Mouse (Mus musculus) 416B (cell line): Measurements from ENCODE around the gene Nckap5.
A peak's percentile ranks its signal among the peaks of the same experiment; 100 is the strongest.

Source experiments
- DNase-seq: peaks from one replicate; pipeline ENCODE4 v3.0.0; 2011; ENCODE audit warnings: low read depth

Nckap5 gene

GRCm38 (mm10) chr1:126617464-126618041 is 213.0 kb downstream of the Nckap5 start:
- no peak for DNase-seq

DNA sequence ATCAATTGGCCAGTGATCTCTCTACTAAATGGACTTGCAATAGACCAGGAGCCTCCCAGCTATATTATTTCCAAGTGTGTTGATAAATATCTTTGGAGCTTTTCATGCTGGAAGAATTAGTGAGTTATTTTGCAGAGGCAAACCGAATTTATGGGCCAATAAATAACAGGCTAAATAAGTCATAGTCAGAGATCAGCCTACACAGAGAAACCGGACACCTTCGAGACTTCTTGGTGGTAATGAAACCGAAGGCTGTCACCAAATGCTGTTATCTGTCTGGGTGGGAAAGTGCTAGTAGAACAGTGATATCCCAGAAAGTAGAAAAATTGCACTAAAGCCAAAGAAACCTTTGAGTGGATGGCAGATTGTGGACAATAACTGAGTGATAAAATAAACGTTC is 213.6 kb downstream of the Nckap5 start:
- no peak for DNase-seq

DNA sequence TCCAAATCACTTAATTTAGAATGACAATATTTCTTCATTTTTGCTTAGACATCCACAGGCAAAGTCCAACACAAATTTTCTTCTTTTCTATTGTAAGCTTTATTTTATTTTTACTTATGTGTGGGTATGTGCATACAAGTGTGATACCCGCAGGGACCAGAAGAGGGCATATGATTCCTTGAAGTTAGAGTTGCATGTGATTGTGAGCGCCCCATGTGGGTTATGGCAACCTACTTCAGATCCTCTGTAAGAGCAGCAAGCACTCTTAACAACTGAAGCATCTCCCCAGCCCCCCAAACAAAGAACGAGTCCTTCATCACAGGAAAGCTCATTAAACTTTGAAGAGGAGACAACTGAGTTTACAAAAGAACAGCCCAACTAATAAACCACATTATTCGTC is 217.7 kb downstream of the Nckap5 start:
- peak; percentile 13 for DNase-seq

GRCm38 (mm10) chr1:126608586-126608985 is 222.0 kb downstream of the Nckap5 start:
- DNase-seq = no peak

GRCm38 (mm10) chr1:126606189-126607080 is 224.2 kb downstream of the Nckap5 start:
- no peak for DNase-seq

DNA sequence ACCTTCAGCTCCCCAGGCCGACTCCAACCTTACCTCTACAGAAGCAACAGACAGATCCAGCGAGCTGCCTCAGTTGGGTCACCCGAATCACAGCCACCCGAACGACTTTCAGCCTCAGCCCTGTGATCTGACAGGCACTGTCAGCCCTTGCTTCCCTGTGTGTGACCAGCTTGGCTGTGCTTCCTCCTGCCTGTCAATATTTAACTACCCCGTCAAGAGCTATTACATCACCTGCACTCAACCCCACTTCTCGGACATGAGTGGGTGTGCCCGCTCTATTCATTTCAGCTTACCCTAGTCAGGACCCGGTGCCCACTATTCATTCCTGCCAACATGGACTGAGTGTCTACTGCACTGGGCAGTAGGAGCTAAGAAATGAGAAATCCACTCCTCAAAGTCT is 226.0 kb downstream of the Nckap5 start:
- no peak for DNase-seq

DNA sequence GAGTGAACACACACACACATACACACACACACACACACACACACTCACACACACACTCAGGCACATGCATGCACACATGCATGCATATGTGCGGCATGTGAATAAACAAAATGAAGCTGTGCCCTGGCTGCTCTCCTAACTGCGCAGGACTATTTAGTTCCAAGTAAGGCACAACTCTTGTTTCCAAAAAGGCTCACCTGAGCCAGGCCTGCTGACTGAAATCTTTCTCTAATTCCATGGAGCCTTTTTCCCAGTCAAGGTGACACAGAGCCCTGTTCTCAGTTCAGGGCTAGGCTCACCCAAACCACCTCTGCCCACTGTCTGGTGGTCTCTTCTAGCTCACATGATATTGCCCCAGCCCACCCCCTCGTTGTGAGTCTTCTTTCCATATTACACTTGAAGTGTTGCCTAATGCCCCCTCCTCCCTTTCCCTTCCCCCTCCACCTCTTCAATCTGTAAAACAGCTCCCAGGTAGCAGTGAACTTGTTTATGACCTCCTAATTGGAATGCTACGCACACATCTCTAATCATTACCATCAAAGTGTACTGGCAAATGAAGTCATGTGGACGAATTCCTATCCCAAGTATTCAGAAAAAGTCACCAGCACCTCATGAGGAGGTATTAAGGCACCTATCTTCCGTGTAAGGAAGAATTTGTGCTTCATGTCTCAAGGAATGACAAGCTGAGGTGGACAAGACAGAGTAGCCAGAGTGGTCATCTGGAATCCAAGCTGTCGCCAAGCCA is 226.7 kb downstream of the Nckap5 start:
- no peak for DNase-seq

DNA sequence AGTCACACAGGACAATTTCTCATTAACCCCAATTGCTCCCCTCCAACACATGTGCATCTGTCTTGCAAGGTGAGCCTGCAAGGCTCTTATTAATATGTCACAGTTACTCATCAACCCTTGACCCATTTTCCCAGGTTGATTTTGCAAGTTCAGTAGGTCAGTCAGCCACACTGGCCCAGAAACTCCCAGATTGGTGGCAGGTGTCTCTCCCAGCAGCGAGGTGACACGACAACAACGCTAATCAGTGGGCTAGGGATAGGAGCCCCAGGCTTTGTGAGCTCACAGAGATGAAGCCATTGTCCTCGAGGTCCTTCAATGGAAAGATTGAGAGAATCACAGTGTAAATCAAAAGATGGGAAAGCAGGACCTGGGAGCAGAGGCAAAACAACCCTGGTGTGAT is 230.0 kb downstream of the Nckap5 start:
- no peak for DNase-seq

GRCm38 (mm10) chr1:126597376-126597775 is 233.2 kb downstream of the Nckap5 start:
- DNase-seq = no peak

GRCm38 (mm10) chr1:126594796-126595195 is 235.8 kb downstream of the Nckap5 start:
- DNase-seq = no peak

DNA sequence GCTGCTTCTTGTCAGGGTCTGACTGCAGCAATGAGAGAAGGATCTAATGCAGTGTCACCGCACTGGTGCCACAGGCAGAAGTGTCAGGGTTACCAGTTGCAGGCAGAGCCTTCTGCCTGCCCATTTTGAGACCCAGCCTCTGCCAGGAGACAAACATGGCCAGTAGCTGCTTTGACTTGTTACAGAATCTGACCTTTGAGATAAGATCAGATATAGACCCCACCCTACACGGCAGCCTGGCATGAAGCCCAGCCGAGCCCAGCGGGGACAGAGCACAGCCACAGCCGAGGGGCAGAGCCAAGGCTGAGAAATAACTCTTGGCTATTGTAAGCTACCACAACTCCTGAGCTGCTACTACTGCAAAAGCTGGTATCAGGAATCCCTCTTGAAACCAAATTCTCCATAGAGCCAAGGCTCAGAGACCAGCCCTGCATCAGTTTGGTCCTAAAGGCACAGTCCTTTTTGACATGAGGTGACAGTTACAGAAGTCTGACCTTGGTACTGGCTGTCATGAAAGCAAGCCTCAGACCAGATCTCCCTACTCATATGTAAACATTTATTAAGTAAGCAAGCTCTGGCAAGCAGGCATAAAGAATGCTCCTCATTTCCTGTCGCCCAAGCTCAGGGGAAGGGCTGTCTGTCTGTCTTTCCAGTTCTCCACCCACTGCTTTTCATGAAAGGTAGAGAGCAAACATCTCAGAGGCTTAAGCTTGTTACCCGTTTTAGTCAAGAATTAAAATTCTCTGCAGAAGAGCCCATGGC is 237.4 kb downstream of the Nckap5 start:
- no peak for DNase-seq

- no peak for DNase-seq
These were observed 239.7 kb downstream of the Nckap5 start for GRCm38 (mm10) chr1:126590911-126591310.

GRCm38 (mm10) chr1:126578163-126578562 is 252.4 kb downstream of the Nckap5 start:
- no peak for DNase-seq

- no peak for DNase-seq
These were observed 256.3 kb downstream of the Nckap5 start for GRCm38 (mm10) chr1:126574295-126574694.

- DNase-seq = no peak
These were observed 256.9 kb downstream of the Nckap5 start for GRCm38 (mm10) chr1:126573714-126574113.

DNA sequence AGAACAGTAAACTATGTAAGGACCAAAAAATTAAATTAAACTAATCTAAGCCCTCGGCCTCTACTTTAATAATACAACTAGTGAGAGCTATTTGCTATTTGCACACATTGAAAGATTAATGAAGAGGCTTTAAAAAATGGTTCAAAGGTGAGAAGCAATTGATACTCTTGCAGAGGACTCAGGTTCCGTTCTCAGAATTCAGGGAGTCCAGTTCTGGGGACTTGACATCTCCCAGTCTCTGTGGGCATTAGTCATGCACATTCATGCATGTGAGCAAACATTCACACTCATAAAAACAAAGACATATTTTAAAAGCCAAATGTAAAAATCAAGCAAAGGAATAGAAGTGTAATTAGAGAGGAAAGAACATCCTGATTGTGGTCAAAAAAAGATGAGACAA is 257.5 kb downstream of the Nckap5 start:
- DNase-seq = no peak

DNA sequence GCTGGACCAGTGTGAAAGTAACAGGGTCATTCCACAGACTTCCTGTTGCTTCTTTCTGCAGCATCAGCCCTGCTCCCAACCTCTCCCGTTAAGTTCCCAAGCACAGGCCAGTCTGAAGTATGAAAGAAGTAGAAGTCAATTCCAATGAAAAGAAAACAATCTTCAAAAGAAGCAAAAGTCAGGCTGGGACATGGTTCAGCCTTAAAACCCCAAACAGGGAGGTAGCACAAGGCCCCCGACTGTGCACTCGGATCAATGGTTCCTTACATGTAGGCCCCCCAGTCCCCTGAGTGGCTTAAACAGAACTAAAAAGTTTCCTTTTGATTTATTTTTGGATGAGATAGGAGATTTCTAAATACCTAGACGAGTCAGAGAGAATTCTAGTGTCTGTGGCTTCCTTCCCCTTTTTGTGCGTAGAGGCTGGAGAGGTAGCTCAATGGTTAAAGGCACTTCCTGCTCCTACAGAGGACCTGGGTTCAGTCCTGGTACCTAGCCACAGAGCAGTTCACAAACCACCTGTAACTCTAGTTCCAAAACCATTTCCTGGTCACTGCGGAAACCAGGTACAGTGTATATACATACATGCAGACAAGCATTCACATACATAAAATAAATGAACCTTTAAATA is 260.9 kb downstream of the Nckap5 start:
- no peak for DNase-seq

DNA sequence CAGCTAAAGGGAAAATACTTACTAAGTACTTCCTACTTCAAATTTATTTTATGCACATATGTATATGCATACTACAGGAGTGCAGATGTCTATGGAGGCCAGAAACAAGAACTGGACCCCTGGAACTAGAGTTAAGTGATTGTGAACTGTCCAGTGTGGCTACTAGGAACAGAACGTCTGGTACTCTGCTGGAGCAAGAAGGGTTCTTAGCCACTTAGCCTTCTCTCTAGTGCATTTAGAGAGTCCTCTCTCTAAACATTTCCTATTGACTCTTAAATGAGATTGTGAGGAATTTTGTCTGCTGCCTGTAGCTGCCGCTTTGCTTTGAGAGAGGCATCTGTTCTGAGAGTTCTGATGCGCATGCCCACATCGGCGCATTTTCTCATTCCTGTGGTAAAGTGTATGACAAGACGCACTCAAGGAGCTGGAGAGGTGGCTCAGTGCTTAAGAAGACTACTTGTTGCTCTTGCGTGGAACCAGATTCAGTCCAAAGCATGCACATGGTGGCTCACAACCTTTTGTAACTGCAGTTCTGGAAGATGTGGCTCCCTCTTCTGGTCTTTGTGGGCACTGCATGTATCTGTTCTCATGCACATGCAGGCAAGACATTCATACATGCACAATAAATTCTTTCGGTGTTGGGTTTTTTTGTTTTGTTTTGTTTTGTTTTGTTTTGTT is 261.9 kb downstream of the Nckap5 start:
- DNase-seq = peak; percentile 31

DNA sequence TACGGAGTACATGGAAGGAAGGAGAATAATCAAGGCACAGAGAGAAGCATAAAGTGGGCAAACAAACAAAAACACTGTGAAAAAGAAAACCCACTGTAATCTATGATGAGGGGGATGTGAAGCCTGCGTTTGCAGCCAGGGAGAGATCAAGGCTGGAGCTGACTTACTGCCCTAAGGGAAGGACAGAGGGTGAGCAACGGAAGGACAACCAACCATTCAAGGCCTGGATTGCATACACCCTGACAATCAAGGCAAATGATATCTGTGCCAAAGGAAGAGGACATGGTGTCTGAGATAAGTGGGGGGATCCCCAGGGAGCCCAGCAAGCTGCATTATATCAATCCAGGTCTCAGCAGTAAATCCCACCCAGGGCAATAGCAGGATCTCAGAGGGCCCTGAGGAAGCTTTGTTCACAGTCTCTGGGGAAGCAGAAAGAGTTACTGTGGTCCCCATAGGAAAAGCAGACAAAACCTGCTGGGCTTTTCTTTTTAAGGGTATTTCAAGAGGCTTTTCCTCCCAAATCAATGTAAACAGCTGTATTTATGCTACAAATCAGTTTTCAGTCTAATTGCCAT is 265.4 kb downstream of the Nckap5 start:
- no peak for DNase-seq

- DNase-seq = no peak
These were observed 269.7 kb downstream of the Nckap5 start for GRCm38 (mm10) chr1:126560931-126561330.

GRCm38 (mm10) chr1:126557791-126558294 is 272.8 kb downstream of the Nckap5 start:
- no peak for DNase-seq
